Mouse (Mus musculus) cerebellum, adult 9-11 months (tissue): ENCODE measurements at regions not wholly inside any gene's neighbourhood (a gene's known extent, or its start where the extent isn't known, plus 50 kb on each side); places are given as distances from the start of the nearest gene placed in this dataset.
A peak's percentile ranks its signal among the peaks of the same experiment; 100 is the strongest.

Experiments used
- DNase-seq: peaks from one replicate; pipeline ENCODE4 v3.0.0; 2022

DNA sequence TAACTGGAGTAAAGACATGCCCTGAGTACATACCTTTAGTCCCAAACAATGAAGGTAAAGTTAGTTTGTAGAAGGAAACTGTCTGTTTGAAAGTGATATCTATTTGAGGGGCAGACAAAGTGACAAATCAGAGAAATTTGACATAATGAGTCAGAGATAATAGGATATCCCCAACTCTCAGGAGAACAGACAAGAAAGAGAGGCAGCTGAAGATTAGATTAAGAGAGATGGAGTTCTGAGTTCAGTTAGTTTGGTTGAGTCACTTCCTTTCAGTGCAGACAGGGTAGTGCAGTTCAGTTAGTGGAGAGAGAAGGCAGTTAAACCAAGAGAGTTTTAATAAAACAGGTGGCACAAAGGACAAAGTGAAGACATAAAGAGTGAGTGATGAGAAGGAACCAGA, 477.4 kb upstream of the Diaph2 start:
- DNase-seq = no peak

GRCm38 (mm10) chrX:129303987-129304386, 445.6 kb upstream of the Diaph2 start:
- peak; percentile 52 for DNase-seq

- no peak for DNase-seq
These were observed 440.2 kb upstream of the Diaph2 start for GRCm38 (mm10) chrX:129309380-129309779.

DNA sequence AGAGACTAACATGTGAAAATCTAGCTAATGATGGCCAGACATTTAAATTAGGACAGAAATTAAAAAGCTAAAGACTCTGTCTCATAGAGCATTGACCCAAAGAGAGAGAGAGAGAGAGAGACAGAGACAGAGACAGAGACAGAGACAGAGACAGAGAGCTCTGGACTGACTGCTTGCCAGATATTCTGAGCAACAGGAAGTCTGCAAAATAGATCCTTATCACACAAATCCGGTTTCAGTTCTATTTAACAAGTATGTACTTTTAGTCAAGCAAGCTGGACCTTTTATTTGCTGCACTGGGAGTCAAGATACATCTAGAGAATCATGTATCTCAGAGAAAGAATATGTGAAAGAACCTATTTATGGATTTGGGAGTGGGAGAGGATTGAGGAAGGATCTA, 420.1 kb upstream of the Diaph2 start:
- no peak for DNase-seq

GRCm38 (mm10) chrX:129332810-129333209, 416.7 kb upstream of the Diaph2 start:
- no peak for DNase-seq
